Mouse (Mus musculus) MEL (cell line): Measurements from ENCODE around the gene Klf11. TPM values are rescaled to one million over a fixed set of nuclear protein-coding genes. Genes with fewer than 3 reads are reported as not detected.

Experiments used
- DNase-seq: peaks from one replicate; pipeline ENCODE4 v3.0.0; 2011; ENCODE audit warnings: low read depth, low spot score
- H3K27ac ChIP-seq: 2 replicates; pipeline ENCODE4 v1.5.1; 2012; ENCODE audit warnings: low read depth, mild to moderate bottlenecking, control low read depth, low read length, moderate library complexity; ENCODE audit not compliant: control insufficient read depth
- H3K27me3 ChIP-seq, 2 experiments: fragments of 150-350 bp in 1 of 2; sonication (generic) in 1 of 2; 2 replicates each; pipeline ENCODE4 v1.6.1; 2012; ENCODE audit warnings: low read length in 2 of 2, mild to moderate bottlenecking in 2 of 2, improper control_type of control experiment in 1 of 2, moderate library complexity in 1 of 2; ENCODE audit not compliant: insufficient read depth in 2 of 2, control insufficient read depth in 1 of 2
- H3K36me3 ChIP-seq, 2 experiments: 2 replicates each; pipeline ENCODE4 v1.6.1; 2012 to 2014; ENCODE audit warnings: low read length in 2 of 2, improper control_type of control experiment in 1 of 2, inconsistent platforms in 1 of 2, mild to moderate bottlenecking in 1 of 2; ENCODE audit not compliant: insufficient read depth in 2 of 2, control insufficient read depth in 1 of 2
- H3K4me1 ChIP-seq, 2 experiments: fragments of 150-350 bp in 1 of 2; sonication (generic) in 1 of 2; 2 replicates each; pipeline ENCODE4 v1.6.1; 2012; ENCODE audit warnings: low read length in 2 of 2, improper control_type of control experiment in 1 of 2, mild to moderate bottlenecking in 1 of 2; ENCODE audit not compliant: insufficient read depth in 2 of 2, control insufficient read depth in 1 of 2
- H3K4me3 ChIP-seq, 2 experiments: fragments of 150-350 bp in 1 of 2; sonication (generic) in 1 of 2; 2 replicates each; pipeline ENCODE4 v1.5.1; 2012; ENCODE audit warnings: low read depth in 2 of 2, low read length in 2 of 2, mild to moderate bottlenecking in 2 of 2, moderate library complexity in 2 of 2, control low read depth in 1 of 2, improper control_type of control experiment in 1 of 2; ENCODE audit not compliant: control insufficient read depth in 1 of 2, insufficient read depth in 1 of 2
- H3K79me2 ChIP-seq: 2 replicates; pipeline ENCODE4 v1.6.1; 2012; ENCODE audit warnings: mild to moderate bottlenecking, low read length, moderate library complexity; ENCODE audit not compliant: control insufficient read depth, poor library complexity, insufficient read depth
- H3K9ac ChIP-seq: 2 replicates; pipeline ENCODE4 v1.6.1; 2012; ENCODE audit warnings: low read depth, mild to moderate bottlenecking, control low read depth, low read length, moderate library complexity; ENCODE audit not compliant: control insufficient read depth, poor library complexity, severe bottlenecking
- H3K9me3 ChIP-seq: fragments of 150-350 bp; sonication (generic); replicated peaks from 2 replicates; pipeline ENCODE4 v1.6.1; 2012; ENCODE audit warnings: mild to moderate bottlenecking, low read length, improper control_type of control experiment, moderate library complexity; ENCODE audit not compliant: insufficient read depth
- CTCF ChIP-seq, 3 experiments: IDR thresholded peaks in 2 of 3; conservative IDR thresholded peaks in 1 of 3; 2 replicates each; pipeline ENCODE4 v1.5.1; 2011 to 2012; ENCODE audit warnings: low read length in 3 of 3, low read depth in 2 of 3, mild to moderate bottlenecking in 2 of 3, improper control_type of control experiment in 1 of 3, inconsistent platforms in 1 of 3, mixed read lengths in 1 of 3, moderate library complexity in 1 of 3; ENCODE audit not compliant: control insufficient read depth in 1 of 3, insufficient read depth in 1 of 3, poor library complexity in 1 of 3, severe bottlenecking in 1 of 3
- E2F4 ChIP-seq: IDR thresholded peaks from 2 replicates; pipeline ENCODE4 v1.6.1; 2011; ENCODE audit warnings: low read depth, low read length, improper control_type of control experiment, borderline replicate concordance
- ELF1 ChIP-seq: IDR thresholded peaks from 2 replicates; pipeline ENCODE4 v1.6.1; 2014; ENCODE audit warnings: low read depth, mild to moderate bottlenecking, inconsistent platforms, low read length, improper control_type of control experiment, moderate library complexity
- EP300 ChIP-seq, 2 experiments: IDR thresholded peaks; 2 replicates each; pipeline ENCODE4 v1.6.1; 2011; ENCODE audit warnings: improper control_type of control experiment in 2 of 2, low read length in 2 of 2, low read depth in 1 of 2, mild to moderate bottlenecking in 1 of 2
- GABPA ChIP-seq: IDR thresholded peaks from 2 replicates; pipeline ENCODE4 v1.6.1; 2012; ENCODE audit warnings: low read depth, mild to moderate bottlenecking, inconsistent platforms, low read length, improper control_type of control experiment, moderate library complexity
- MAZ ChIP-seq: IDR thresholded peaks from 2 replicates; pipeline ENCODE4 v1.6.1; 2012; ENCODE audit warnings: low read depth, mild to moderate bottlenecking, inconsistent platforms, low read length, improper control_type of control experiment
- MEF2A ChIP-seq: IDR thresholded peaks from 2 replicates; pipeline ENCODE4 v1.6.1; 2014; ENCODE audit warnings: low read depth, mild to moderate bottlenecking, inconsistent platforms, low read length, improper control_type of control experiment; ENCODE audit not compliant: poor library complexity, insufficient replicate concordance, severe bottlenecking; ENCODE audit errors: extremely low read depth
- MXI1 ChIP-seq: IDR thresholded peaks from 2 replicates; pipeline ENCODE4 v1.6.1; 2011; ENCODE audit warnings: mild to moderate bottlenecking, low read depth, low read length, improper control_type of control experiment
- MYB ChIP-seq: IDR thresholded peaks from 2 replicates; pipeline ENCODE4 v1.6.1; 2011; ENCODE audit warnings: mild to moderate bottlenecking, low read depth, low read length, improper control_type of control experiment
- NRF1 ChIP-seq: IDR thresholded peaks from 2 replicates; pipeline ENCODE4 v1.6.1; 2014; ENCODE audit warnings: low read depth, mild to moderate bottlenecking, inconsistent platforms, low read length, improper control_type of control experiment, moderate library complexity; ENCODE audit not compliant: poor library complexity, insufficient read depth, severe bottlenecking
- POLR2A ChIP-seq, 2 experiments: IDR thresholded peaks; 2 replicates each; pipeline ENCODE4 v1.6.1; 2011 to 2012; ENCODE audit warnings: low read length in 2 of 2, mild to moderate bottlenecking in 2 of 2, control low read depth in 1 of 2, improper control_type of control experiment in 1 of 2, low read depth in 1 of 2, moderate library complexity in 1 of 2; ENCODE audit not compliant: control insufficient read depth in 1 of 2, insufficient read depth in 1 of 2, poor library complexity in 1 of 2
- RAD21 ChIP-seq: IDR thresholded peaks from 2 replicates; pipeline ENCODE4 v1.6.1; 2011; ENCODE audit warnings: mild to moderate bottlenecking, low read depth, low read length, improper control_type of control experiment
- RCOR1 ChIP-seq: IDR thresholded peaks from 2 replicates; pipeline ENCODE4 v1.6.1; 2012; ENCODE audit warnings: low read depth, mild to moderate bottlenecking, inconsistent platforms, low read length, improper control_type of control experiment
- SMC3 ChIP-seq: IDR thresholded peaks from 2 replicates; pipeline ENCODE4 v1.6.1; 2011; ENCODE audit warnings: low read depth, low read length, improper control_type of control experiment
- TAL1 ChIP-seq: IDR thresholded peaks from 2 replicates; pipeline ENCODE4 v1.6.1; 2012; ENCODE audit warnings: mild to moderate bottlenecking, inconsistent platforms, low read length, moderate library complexity, mixed read lengths
- TBP ChIP-seq: IDR thresholded peaks from 2 replicates; pipeline ENCODE4 v1.8.0; 2011; ENCODE audit warnings: low read depth, low read length, improper control_type of control experiment
- USF1 ChIP-seq: IDR thresholded peaks from 2 replicates; pipeline ENCODE4 v1.6.1; 2014; ENCODE audit warnings: low read depth, mild to moderate bottlenecking, inconsistent platforms, low read length, improper control_type of control experiment, moderate library complexity
- ZC3H11A ChIP-seq: IDR thresholded peaks from 2 replicates; pipeline ENCODE4 v1.6.1; 2012; ENCODE audit warnings: low read depth, mild to moderate bottlenecking, inconsistent platforms, low read length, improper control_type of control experiment
- ZNF384 ChIP-seq: IDR thresholded peaks from 2 replicates; pipeline ENCODE4 v1.6.1; 2012; ENCODE audit warnings: low read depth, mild to moderate bottlenecking, inconsistent platforms, low read length, improper control_type of control experiment
- polyA plus RNA-seq, 2 experiments: library from polyadenylated mRNA; stranded (reverse) in 1 of 2; unstranded in 1 of 2; fragments of >175 nt in 1 of 2; fragments of >200 nt in 1 of 2; gene quantifications; 2 replicates each; pipeline versions ENCODE4 v1.2.1 to v1.2.4; 2012; ENCODE audit warnings: low replicate concordance in 2 of 2, low read depth in 1 of 2; ENCODE audit not compliant: insufficient read length in 2 of 2, insufficient read depth in 1 of 2, missing spikeins in 1 of 2
- total RNA-seq: library from RNA; depleted of rRNA; stranded (reverse); fragments of 300-350 nt; gene quantifications from 2 replicates; pipeline ENCODE4 v1.2.3, GENCODE M21; 2012

Klf11 gene
- total and polyA plus RNA-seq, 3 experiments: 2.4 to 7.2 TPM; not detected in 1

DNA sequence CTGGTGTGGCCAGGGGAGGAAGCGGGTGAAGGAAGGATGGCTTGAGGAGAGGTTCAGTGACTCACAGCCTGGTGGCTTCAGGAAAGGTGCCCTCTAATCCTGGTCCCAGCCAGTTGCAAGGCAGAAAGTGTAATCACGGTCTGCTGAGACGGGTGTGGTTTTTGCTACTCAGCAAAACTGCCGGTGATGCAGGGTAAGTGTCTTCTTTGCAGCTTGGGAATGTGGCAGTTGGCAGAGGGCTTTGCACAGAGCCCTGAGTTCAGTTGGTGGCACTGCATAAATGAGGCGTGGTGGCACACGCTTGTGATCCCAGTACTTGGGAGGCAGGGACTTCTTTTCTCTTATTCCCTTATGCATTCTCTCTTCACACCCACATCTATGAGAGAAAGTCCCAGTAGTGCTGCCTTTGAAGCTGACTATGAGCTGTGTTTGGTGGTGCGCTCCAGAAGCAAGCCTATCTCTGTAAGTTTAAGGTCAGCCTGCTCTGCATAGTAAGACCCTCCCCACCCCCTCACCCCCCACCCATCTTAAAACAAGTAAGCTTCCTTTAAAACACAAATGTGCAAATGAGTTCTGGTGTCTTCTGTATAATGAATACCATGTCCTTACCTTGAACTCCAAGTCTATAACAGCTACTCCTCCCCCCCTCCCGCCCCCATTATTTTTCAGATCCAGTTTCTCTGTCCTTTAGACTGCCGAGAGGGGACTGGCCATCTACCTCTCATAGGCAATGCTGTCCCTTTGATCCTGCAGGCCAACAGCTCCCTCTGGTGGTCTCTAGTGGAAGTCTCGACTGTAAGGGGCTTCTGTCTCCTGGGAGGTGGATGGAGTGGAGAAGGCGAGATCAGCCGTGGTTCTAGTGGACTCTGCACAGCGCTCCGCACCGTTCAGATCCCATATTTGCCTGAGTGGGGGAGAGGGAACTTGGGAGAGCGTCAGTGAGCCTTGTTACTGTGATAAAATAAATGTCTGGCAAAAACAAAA, 45.7 kb downstream of the Klf11 start:
- H3K27me3 ChIP-seq: no peaks in the 10 kb centered on the region
- no peaks in the 10 kb centered on the region for H3K79me2 ChIP-seq
- peaks cover 0 to 4% of the 10 kb centered on the region in 2 experiments; a peak in 1 of 4 replicates for H3K4me1 ChIP-seq
- peak; percentile 94 for TF ChIP-seq SMC3
- TF ChIP-seq ZC3H11A: peak; percentile 94
- peak; percentile 70 to 95 (median 92) for TF ChIP-seq CTCF (IDR thresholded peaks at IDR 0.05 in 2 of 3, conservative IDR thresholded peaks at IDR 0.05 in 1 of 3; ENCODE audit: control insufficient read depth in 1 of 3, insufficient read depth in 1 of 3, low read depth in 2 of 3, low read length in 3 of 3, poor library complexity in 1 of 3, severe bottlenecking in 1 of 3)
- TF ChIP-seq ZNF384: no peak
- TF ChIP-seq RAD21: peak; percentile 90
- H3K9ac ChIP-seq: peak overlapping the region; percentile 39
- no peaks in the 10 kb centered on the region for H3K9me3 ChIP-seq
- H3K27ac ChIP-seq: no peak overlapping the region
- peak; percentile 88 for DNase-seq
- no peaks in the 10 kb centered on the region for H3K36me3 ChIP-seq
- peak overlapping the region; percentile 44 to 54 for H3K4me3 ChIP-seq

- peaks cover 0 to 4% of the 10 kb centered on the region in 2 experiments; a peak in 1 of 4 replicates for H3K4me1 ChIP-seq
- H3K79me2 ChIP-seq: no peaks in the 10 kb centered on the region
- TF ChIP-seq GABPA (no peak), MYB (no peak), USF1 (no peak), RAD21 (peak; percentile 13), TBP (no peak), POLR2A (IDR thresholded peaks at IDR 0.05; ENCODE audit: control insufficient read depth in 1 of 2, insufficient read depth in 1 of 2, low read depth in 1 of 2, low read length in 2 of 2, poor library complexity in 1 of 2) (no peak), TAL1 (no peak), MXI1 (no peak), ELF1 (no peak), E2F4 (no peak), MEF2A (no peak), EP300 (IDR thresholded peaks at IDR 0.05; ENCODE audit: low read depth in 1 of 2, low read length in 2 of 2) (no peak), NRF1 (no peak), RCOR1 (no peak), SMC3 (peak; percentile 53), CTCF (IDR thresholded peaks at IDR 0.05 in 2 of 3, conservative IDR thresholded peaks at IDR 0.05 in 1 of 3; ENCODE audit: control insufficient read depth in 1 of 3, insufficient read depth in 1 of 3, low read depth in 2 of 3, low read length in 3 of 3, poor library complexity in 1 of 3, severe bottlenecking in 1 of 3) (peak in 2 of 3 experiments; percentile 44 to 64; a peak in 5 of 6 replicates), MAZ (no peak), ZNF384 (no peak)
- TF ChIP-seq, all 39 proteins: peak for 3
Measured at GRCm38 (mm10) chr12:24697484-24698204, 46.6 kb downstream of the Klf11 start.

More at GRCm38 (mm10) chr12:24697484-24698204, 46.6 kb downstream of the Klf11 start:
- no peaks in the 10 kb centered on the region for H3K27me3 ChIP-seq
- no peaks in the 10 kb centered on the region for H3K9me3 ChIP-seq
- no peak overlapping the region for H3K27ac ChIP-seq
- DNase-seq: peak; percentile 85
- peak overlapping the region; percentile 39 for H3K9ac ChIP-seq
- H3K4me3 ChIP-seq: peak overlapping the region; percentile 44 to 54
- no peaks in the 10 kb centered on the region for H3K36me3 ChIP-seq
